Mouse (Mus musculus): ENCODE measurements at regions not wholly inside any gene's neighbourhood (a gene's known extent, or its start where the extent isn't known, plus 50 kb on each side); places are given as distances from the start of the nearest gene placed in this dataset.
A peak's percentile ranks its signal among the peaks of the same experiment; 100 is the strongest.

- no peak overlapping the region for H3K4me3 ChIP-seq
- H3K4me1 ChIP-seq = no peaks in the 10 kb centered on the region
- no peaks in the 10 kb centered on the region for H3K27me3 ChIP-seq (ENCODE audit: poor library complexity, severe bottlenecking)
- DNase-seq (ENCODE audit: extremely low spot score, low spot score) = no peak
- WGBS = 80% methylated on average over 6 of the region's 6 CpGs
- no peaks in the 10 kb centered on the region for H3K36me3 ChIP-seq (replicated peaks)
- H3K27ac ChIP-seq = no peak overlapping the region
- H3K9me3 ChIP-seq = no peaks in the 10 kb centered on the region
Measured at GRCm38 (mm10) chr3:123828790-123829189, 138.1 kb upstream of the Ndst3 start.

GRCm38 (mm10) chr3:123838385-123839170, 147.9 kb upstream of the Ndst3 start:
- Histone ChIP-seq H3K4me1 (0 out of 2 replicates have a peak, but pooled peaks cover 3% of the 10 kb centered on the region), H3K27me3 (ENCODE audit: poor library complexity, severe bottlenecking) (no peaks in the 10 kb centered on the region), H3K9me3 (no peaks in the 10 kb centered on the region), H3K36me3 (replicated peaks) (no peaks in the 10 kb centered on the region), H3K4me3 (no peak overlapping the region), H3K27ac (no peak overlapping the region)
- WGBS = 88% methylated on average over 10 of the region's 10 CpGs
- DNase-seq (ENCODE audit: extremely low spot score, low spot score) = no peak

- Histone ChIP-seq H3K4me3 (no peak overlapping the region), H3K27me3 (ENCODE audit: poor library complexity, severe bottlenecking) (no peaks in the 10 kb centered on the region), H3K36me3 (replicated peaks) (no peaks in the 10 kb centered on the region), H3K4me1 (no peaks in the 10 kb centered on the region), H3K27ac (no peak overlapping the region), H3K9me3 (no peaks in the 10 kb centered on the region)
- 81% methylated on average over 1 of the region's 1 CpGs for WGBS
- DNase-seq (ENCODE audit: extremely low spot score, low spot score) = no peak
Measured at GRCm38 (mm10) chr3:123846554-123846953, 155.9 kb upstream of the Ndst3 start.

GRCm38 (mm10) chr3:123848663-123849062, 158.0 kb upstream of the Ndst3 start:
- no peaks in the 10 kb centered on the region for H3K36me3 ChIP-seq (replicated peaks)
- H3K9me3 ChIP-seq = no peaks in the 10 kb centered on the region
- no peak overlapping the region for H3K27ac ChIP-seq
- H3K4me3 ChIP-seq = no peak overlapping the region
- H3K4me1 ChIP-seq = no peaks in the 10 kb centered on the region
- 93% methylated on average over 2 of the region's 2 CpGs for WGBS
- no peak for DNase-seq (ENCODE audit: extremely low spot score, low spot score)
- no peaks in the 10 kb centered on the region for H3K27me3 ChIP-seq (ENCODE audit: poor library complexity, severe bottlenecking)

GRCm38 (mm10) chr3:123852889-123853288, 162.2 kb upstream of the Ndst3 start:
- no peak for DNase-seq (ENCODE audit: extremely low spot score, low spot score)
- no peaks in the 10 kb centered on the region for H3K9me3 ChIP-seq

GRCm38 (mm10) chr3:123873709-123874108, 183.1 kb upstream of the Ndst3 start:
- WGBS = 92% methylated on average over 2 of the region's 2 CpGs
- no peaks in the 10 kb centered on the region for H3K36me3 ChIP-seq (replicated peaks)
- H3K27ac ChIP-seq = no peak overlapping the region
- no peak for DNase-seq (ENCODE audit: extremely low spot score, low spot score)
- no peaks in the 10 kb centered on the region for H3K4me1 ChIP-seq
- no peaks in the 10 kb centered on the region for H3K9me3 ChIP-seq
- no peak overlapping the region for H3K4me3 ChIP-seq
- no peaks in the 10 kb centered on the region for H3K27me3 ChIP-seq (ENCODE audit: poor library complexity, severe bottlenecking)

More at GRCm38 (mm10) chr3:123852889-123853288, 162.2 kb upstream of the Ndst3 start:
- no peaks in the 10 kb centered on the region for H3K4me1 ChIP-seq
- H3K27me3 ChIP-seq (ENCODE audit: poor library complexity, severe bottlenecking) = no peaks in the 10 kb centered on the region
- H3K36me3 ChIP-seq (replicated peaks) = no peaks in the 10 kb centered on the region
- no peak overlapping the region for H3K4me3 ChIP-seq
- WGBS = 88% methylated on average over 3 of the region's 3 CpGs
- no peak overlapping the region for H3K27ac ChIP-seq

GRCm38 (mm10) chr3:123893691-123894090, 203.0 kb upstream of the Ndst3 start:
- WGBS = 11% methylated on average over 3 of the region's 3 CpGs

GRCm38 (mm10) chr3:123905928-123906721, 215.5 kb upstream of the Ndst3 start:
- H3K4me1 ChIP-seq = 0 out of 2 replicates have a peak, but pooled peaks cover 7% of the 10 kb centered on the region
- H3K36me3 ChIP-seq (replicated peaks) = no peaks in the 10 kb centered on the region
- no peak overlapping the region for H3K4me3 ChIP-seq
- no peak overlapping the region for H3K27ac ChIP-seq
- no peak for DNase-seq (ENCODE audit: extremely low spot score, low spot score)
- WGBS = 50% methylated on average over 9 of the region's 9 CpGs
- H3K9me3 ChIP-seq = no peaks in the 10 kb centered on the region
- H3K27me3 ChIP-seq (ENCODE audit: poor library complexity, severe bottlenecking) = no peaks in the 10 kb centered on the region

More at GRCm38 (mm10) chr3:123893691-123894090, 203.0 kb upstream of the Ndst3 start:
- no peaks in the 10 kb centered on the region for H3K27me3 ChIP-seq (ENCODE audit: poor library complexity, severe bottlenecking)
- no peaks in the 10 kb centered on the region for H3K36me3 ChIP-seq (replicated peaks)
- DNase-seq (ENCODE audit: extremely low spot score, low spot score) = no peak
- 0 out of 2 replicates have a peak overlapping the region, but pooled peaks have one; percentile 2 for H3K27ac ChIP-seq
- H3K4me3 ChIP-seq = no peak overlapping the region
- peaks cover 7% of the 10 kb centered on the region for H3K4me1 ChIP-seq
- no peaks in the 10 kb centered on the region for H3K9me3 ChIP-seq

GRCm38 (mm10) chr3:123918140-123918539, 227.5 kb upstream of the Ndst3 start:
- H3K4me1 ChIP-seq = no peaks in the 10 kb centered on the region
- WGBS = 73% methylated on average over 3 of the region's 3 CpGs
- H3K4me3 ChIP-seq = no peak overlapping the region
- H3K9me3 ChIP-seq = no peaks in the 10 kb centered on the region
- H3K27ac ChIP-seq = no peak overlapping the region
- H3K27me3 ChIP-seq (ENCODE audit: poor library complexity, severe bottlenecking) = no peaks in the 10 kb centered on the region
- no peaks in the 10 kb centered on the region for H3K36me3 ChIP-seq (replicated peaks)
- DNase-seq (ENCODE audit: extremely low spot score, low spot score) = no peak

- H3K27ac ChIP-seq = no peak overlapping the region
- WGBS = 87% methylated on average over 6 of the region's 6 CpGs
- H3K9me3 ChIP-seq = no peaks in the 10 kb centered on the region
- H3K36me3 ChIP-seq (replicated peaks) = no peaks in the 10 kb centered on the region
- no peaks in the 10 kb centered on the region for H3K4me1 ChIP-seq
- no peak for DNase-seq (ENCODE audit: extremely low spot score, low spot score)
- H3K27me3 ChIP-seq (ENCODE audit: poor library complexity, severe bottlenecking) = no peaks in the 10 kb centered on the region
- H3K4me3 ChIP-seq = no peak overlapping the region
Measured at GRCm38 (mm10) chr3:123952121-123952520, 261.5 kb upstream of the Ndst3 start.

- Histone ChIP-seq H3K4me1 (no peaks in the 10 kb centered on the region), H3K9me3 (no peaks in the 10 kb centered on the region), H3K36me3 (replicated peaks) (no peaks in the 10 kb centered on the region), H3K27me3 (ENCODE audit: poor library complexity, severe bottlenecking) (no peaks in the 10 kb centered on the region), H3K27ac (no peak overlapping the region), H3K4me3 (no peak overlapping the region)
- DNase-seq (ENCODE audit: extremely low spot score, low spot score) = no peak
- 92% methylated on average over 3 of the region's 3 CpGs for WGBS
Measured at GRCm38 (mm10) chr3:123967373-123967772, 276.7 kb upstream of the Ndst3 start.

- Histone ChIP-seq H3K27me3 (ENCODE audit: poor library complexity, severe bottlenecking) (no peaks in the 10 kb centered on the region), H3K36me3 (replicated peaks) (no peaks in the 10 kb centered on the region), H3K4me1 (no peaks in the 10 kb centered on the region), H3K9me3 (no peaks in the 10 kb centered on the region), H3K4me3 (no peak overlapping the region), H3K27ac (no peak overlapping the region)
- 87% methylated on average over 3 of the region's 3 CpGs for WGBS
- DNase-seq (ENCODE audit: extremely low spot score, low spot score) = no peak
Measured at GRCm38 (mm10) chr3:123972367-123972766, 281.7 kb upstream of the Ndst3 start.

Measured in forebrain, embryonic 10.5 days (tissue).